Mouse (Mus musculus): ENCODE data around the gene Hist2h4.

DNA sequence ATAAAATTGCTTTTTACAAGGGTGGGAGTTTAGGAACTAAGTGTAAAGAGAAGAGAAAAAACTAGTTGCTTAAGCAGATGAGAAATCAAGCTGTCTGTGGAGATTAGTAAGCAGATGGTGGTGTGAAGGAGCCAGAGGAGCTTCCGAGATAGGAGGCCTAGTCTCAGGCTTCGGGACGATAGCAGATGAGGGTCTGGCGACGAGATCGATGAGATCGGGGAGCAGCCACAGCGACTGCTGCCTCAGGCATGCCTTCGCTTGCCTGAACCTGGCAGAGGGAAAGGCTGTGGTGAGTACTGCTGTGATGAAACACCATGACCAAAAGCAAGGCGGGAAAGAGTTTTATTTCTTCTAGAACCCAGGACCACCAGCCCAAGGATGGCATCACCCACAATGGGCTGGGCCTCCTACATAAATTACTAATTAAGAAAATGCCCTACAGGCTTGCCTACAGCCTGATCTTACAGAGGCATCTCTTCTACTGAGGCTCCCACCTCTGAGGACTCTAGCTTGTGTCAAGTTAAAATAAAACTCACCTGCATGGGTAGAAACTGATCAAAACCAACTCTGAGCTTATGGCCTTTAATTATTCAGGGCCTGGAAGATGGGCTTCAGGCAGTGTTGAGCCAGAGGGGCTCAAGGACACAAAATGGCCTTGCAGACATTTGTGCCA lies 8.3 kb downstream of the Hist2h4 start:
- TF ChIP-seq POLR2A (IDR thresholded peaks at IDR 0.05; ENCODE audit: insufficient read depth, low read depth, low read length) (no peak), CTCF (IDR thresholded peaks at IDR 0.05; ENCODE audit: insufficient read depth, low read depth, low read length) (no peak)

Data from olfactory bulb, adult 2 months (tissue).